Mouse (Mus musculus) thymus, adult 18-20 months (tissue): ENCODE measurements around the gene Ubash3b.

Experiments used
- DNase-seq, 2 experiments: peaks; one replicate each; pipeline ENCODE4 v3.0.0; 2022; ENCODE audit warnings: mixed read lengths in 2 of 2

The Ubash3b gene

DNA sequence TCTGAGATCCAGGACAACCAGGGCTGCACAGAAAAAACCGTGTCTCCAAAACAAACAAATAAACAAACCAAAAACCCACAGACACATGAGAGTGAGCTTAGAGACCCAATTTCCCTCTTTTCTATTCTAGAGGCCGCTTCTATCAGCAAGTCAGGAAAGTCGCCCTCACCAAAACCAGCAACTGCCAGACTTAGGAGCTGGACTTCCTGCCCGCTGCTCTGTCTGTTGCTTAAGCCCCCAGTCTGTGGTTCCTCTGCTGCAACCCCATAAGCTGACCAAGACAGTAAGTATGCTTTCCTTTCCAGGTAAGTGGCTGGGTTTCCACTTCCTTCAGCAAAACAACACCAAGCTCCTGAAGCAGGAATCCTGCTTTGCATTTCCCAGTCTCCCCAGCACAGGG lies 26.6 kb downstream of the Ubash3b start:
- no peak for DNase-seq

DNA sequence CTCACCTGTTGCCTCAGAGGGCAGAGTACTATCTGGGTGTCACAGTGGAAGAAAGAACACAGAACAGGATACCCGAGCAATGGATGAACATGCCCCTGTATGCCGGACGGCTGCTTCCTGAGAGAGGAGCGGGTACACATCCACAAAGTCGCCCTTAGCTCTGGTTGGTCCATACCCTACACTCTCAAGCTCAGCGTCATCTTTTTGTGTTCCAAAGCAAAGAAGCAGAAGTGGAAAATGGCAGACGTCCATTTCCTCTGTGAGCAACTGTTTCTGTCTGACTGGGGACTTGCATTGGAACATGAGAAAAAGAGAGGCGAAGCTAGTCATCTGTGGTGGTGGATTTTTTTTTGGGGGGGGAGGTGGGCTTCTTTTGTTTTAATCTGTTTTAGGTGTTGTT lies 30.9 kb downstream of the Ubash3b start:
- no peak for DNase-seq

DNA sequence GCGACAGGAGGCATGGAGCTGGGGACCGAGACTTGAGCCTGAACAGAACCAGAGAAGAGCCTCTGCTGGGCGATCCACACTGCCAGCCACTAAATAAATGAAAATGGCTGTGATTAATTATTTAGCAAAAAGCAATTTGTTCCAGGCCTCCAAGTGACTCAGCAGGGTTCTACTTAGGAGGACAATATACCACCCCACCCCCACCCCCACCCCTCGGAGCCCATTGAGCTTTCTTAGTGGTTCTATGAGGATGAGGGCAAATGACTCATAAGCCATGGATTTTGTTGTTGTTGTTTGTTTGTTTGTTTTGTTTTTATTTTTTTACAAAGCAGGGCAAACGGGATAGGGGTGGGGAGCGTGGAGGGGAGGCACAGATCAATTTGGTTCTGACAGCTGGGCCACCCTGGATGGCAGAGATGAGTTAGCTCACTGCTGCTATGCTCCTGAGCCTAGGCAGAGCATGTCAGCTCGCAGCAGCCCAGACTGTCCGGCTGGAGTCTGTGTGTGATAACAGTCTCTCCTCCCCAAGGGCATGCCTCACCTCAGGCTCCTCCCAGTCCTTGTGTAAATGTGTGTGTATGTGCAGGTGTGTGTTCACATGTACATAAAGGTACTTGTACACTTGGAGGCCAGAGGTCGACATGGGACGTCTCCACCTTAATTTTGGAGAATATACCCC lies 31.6 kb downstream of the Ubash3b start:
- DNase-seq: no peak

DNA sequence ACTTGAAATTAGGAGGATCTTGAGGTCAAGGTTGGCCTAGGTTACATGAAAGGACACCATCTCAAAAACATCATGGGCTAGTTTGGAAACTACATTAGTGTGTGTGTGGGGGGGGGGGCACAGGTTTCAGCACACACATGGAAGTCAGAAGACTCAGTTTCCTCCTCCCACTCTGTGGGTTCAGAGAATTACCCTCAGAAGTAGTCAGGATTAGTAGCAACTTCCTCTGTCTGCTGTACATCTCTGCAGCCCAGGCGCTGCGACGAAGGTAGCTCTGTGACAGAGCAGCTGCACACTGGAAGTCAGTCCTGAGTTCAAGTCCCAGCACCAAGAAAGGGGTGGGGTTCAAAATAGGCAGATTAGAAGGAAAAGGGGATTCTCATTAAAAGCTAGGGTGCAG lies 32.2 kb downstream of the Ubash3b start:
- no peak for DNase-seq

DNA sequence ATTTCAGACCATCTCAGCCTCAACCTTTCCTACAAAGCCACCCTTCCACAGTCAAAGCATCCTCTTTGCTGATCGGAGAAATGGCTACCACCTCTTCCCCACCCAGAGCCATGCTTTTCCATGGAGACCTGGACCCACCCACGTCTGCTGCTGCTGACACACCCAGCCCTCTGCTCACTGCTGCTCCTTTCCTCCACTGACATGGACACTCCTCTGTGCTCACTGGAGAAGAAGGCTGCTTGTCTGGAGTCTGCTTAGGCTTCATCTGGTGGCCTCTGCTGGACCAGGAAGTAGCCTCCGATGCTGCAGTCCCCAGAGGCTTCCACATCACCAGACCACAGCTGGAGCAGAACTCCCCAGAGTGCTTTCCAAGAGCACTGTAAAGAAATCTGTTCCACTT lies 34.8 kb downstream of the Ubash3b start:
- DNase-seq: no peak

DNA sequence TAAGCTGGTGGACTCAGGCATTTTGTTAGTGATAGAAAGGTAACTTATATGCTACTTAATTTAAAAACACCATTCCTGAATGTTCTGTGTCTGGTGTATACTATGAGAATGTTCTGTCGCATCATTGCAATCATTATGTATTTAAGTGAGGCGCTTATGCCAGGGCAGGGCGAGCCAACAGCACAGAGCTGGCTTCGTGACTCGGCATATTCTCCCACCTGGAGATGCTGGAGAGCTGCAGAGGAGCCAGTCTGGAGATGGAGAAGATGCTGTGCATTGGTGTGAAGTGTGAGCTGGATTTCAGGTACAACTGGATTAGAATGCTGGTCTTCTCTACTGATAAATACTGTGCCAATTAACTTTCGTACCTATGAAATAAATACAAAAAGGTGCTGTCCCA lies 37.2 kb downstream of the Ubash3b start:
- DNase-seq: no peak

DNA sequence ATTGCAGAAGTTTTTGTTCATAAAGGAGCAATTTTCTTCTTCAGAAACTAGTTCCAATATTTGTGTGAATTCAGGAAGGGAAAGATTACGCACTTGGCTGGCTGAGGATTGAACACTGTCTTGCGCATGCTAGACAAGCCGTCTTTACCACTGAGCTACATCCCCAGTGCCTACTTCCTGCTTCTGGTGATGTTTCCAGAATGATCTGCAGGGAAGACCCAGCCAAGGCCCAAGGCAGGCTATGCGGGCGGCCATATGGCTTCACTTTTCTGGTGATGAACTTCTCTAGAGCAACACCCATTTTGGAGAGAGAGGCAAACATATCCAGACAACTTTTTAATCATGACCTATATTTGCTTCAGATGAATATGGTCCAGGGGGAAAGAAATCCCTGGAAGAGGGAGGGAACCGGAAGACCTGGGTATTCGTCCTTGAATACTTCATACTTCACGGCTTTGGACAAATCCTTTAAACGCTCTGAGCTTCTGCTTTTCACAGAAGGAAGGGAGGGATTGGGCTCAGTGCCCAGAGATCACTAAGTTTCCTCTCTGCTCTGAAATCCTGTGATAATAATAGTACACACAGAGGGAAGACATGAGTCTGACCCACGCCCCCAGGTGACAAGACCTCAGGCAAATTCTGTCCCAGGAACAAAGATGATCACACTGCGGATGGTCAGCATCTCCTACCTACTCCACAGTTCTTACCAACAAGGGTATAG lies 38.9 kb downstream of the Ubash3b start:
- no peak for DNase-seq

DNA sequence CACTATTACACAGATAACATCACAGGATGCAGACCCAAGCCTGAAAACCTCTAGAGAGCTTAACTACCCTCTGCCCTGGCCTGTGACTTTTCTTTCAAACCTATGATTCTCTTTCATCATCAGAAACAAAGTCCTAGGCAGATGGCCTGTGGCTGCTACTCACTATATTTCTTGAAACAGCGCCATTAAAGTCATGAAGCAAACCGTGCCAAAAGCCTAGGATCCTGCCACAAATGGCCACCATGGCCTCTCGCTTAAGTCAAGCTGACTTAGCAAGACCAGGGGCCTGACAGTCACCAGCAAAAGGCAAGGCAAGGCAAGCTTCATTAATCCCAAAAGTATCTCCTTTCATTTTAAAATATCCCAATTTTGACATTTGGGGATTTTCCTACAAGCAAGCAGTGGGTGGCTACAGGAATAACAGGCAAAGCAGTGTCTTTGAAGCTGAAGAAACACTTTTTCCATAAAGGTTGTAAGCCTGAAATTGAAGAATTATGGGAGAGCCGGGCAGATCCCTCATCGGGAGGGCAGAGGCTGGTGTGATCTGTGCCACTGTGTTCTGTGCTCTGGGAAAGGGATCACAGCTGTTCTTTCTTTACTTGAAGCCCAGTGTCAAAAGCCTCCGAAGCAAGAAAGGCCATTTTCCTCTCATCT lies 39.7 kb downstream of the Ubash3b start:
- DNase-seq: no peak

DNA sequence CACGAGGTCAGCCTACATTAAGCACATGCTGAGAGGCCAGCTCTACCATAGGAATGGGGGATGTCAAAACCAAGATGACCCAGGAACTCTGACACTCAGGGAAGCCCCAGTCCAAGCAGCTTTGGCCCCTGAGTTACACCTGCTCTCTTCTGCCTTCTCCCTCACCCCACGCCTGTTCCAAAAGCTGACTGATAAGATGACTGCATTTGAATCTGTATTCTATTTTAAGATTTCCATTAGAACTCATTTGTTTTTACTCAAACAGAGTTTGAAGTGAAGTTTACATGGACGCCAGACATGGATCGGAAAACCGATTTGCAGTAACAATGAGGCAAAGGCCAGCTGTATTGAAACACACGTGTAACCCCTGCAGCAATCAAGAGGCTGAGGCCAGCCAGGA lies 41.5 kb downstream of the Ubash3b start:
- no peak for DNase-seq

DNA sequence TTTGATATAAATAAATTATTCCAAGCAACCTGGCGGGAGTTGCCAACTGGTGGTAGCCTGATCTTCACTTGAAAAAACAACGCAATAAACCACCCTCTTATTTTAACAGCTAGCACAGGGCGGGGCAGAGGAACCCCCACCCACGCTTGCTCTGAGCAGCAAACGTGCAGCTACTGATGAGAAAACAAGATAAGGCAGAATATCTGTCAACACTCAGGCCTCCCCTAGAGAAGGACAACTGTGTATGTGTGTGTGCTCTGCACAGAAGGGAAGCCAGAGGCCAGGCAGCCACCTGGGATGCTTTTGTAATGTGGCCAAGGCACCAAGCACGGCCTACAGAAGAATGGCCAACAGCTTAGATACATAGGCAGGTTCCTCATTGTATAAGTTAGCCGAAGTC lies 43.4 kb downstream of the Ubash3b start:
- DNase-seq: peak; percentile 46 to 65

DNA sequence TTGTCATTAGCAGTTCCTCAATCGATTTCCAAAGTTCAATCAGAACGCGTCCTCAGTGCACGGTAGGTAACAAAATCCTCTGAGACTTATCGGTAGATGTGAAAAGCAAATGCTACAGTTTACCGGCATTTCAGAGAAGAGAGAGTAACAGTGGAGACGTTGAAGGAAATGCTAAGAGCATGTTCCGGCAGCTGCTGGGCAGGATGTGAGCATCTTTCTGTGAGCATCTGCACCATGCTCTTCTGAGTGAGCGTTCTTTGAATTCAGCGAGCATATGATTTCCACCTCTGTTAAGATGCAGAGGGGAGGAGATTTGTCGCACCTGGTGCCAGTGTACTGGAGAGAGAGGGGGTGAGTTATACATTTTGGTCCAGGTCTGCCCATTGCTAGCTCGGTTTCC lies 45.4 kb downstream of the Ubash3b start:
- DNase-seq: peak; percentile 24 to 48

DNA sequence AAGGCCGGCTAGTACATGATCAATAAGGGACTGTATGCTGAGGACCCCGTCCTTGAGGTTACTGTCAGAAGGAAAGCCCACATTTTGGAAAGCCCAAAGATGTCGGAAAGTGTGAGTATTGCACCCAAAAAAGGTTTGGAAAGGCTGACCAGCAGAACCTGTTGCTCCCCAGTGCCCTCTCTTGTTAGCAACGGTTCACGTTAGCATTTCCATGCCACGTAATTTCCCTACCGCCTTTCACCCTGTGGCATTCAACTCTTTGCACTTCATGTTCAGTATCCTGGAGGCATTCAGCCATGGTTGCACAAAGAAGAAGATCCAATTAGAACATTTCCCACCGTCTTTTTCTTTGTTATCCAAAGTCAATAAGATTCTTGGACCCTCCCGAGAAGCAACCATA lies 47.1 kb downstream of the Ubash3b start:
- DNase-seq: no peak

DNA sequence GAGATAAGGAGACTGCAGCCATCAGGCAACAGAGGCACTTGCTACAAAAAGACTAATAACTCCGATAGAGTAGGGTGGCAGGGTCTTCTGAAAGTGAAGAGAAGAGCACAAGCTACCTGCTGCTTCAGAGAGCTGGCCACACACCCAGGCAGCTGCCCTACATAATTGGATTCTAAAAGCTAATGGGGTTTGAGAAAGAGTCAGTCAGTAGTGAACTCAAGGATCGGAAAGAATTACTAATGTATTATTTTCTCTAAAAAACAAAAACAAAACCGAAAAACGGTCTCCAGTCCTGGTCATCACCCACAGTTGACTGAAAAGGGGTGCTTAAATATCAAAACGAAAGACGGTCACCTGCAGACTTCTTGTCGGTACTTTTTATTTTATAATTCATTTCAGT lies 51.7 kb downstream of the Ubash3b start:
- no peak for DNase-seq

DNA sequence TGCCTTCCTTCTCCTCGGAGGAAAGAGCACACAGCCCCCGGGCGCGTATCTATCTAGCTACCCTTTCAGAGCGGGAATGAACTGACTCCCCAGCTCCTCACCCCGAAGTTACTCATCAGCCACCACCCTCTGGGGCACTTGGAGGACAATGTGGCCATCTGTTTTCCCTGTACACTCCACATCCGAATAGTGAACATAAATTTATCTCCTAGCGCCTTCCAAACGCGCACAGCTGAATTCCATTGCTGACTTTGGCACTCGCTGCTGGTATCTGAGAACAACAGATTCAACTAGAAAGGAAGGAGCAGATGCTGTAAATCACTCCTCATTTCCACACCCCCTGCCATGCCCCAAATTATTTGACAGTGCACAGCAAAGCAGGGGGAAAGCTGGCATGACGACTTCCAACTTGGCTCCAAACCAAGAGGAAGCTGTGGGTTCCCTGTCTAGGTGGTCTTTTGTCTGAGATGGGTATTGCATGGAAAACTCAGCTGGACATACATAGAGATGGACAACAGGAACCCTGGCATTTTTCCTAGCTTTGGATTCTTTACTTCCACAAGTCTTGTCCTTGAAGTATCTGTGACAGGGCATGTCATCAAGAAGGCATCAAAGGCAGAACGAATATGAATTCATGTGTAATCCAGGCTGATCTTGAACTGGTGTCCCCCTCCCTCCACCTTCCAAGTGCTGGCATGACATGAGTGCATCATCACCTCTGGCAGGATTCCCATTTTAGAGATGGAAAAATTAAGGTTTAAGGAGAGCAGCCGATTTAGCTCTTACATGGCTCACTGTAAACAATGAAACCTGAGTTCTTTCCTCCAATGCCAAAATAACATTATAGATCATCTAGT lies 52.9 kb downstream of the Ubash3b start:
- DNase-seq: no peak

DNA sequence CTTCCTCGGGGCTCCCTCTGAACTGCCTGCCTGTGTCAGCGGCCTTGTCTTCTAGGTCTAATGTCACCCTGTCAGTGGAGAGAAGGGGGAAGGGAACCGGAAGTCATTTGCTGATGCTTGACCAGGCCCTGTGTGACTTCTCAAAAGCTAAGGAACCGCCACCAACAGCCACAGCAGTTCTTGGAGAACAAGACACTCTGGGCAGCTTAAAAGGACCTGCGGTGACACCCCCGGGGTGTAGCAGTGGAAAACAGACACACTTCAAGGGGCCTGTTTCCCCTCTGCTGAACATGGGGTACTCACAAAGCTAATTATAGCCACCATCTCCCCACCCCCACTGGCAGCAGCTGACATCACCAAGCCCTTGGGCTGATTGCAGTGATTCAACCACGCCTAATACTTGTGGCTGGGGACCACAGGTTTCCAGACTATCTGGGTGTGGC lies 56.3 kb downstream of the Ubash3b start:
- peak in 1 of 2 experiments; percentile 52 for DNase-seq

DNA sequence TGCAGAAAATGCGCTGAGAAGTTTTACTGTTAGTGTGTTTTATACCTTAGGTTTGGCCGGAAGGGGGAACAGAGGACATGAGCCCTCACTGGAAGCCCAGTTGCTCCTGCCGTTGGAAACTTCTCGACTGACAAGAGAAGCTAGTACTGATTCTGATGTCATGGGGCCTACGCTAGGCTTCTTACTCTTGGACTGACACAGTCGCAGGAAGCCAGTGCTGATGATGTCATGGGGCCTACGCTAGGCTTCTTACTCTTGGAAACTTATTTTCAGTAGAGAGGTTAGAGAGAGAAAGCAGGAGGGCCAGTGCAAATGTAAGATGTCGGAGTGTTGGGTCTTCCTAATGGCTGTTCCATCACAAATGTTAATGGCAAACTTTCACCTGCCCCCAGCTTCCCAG lies 57.8 kb downstream of the Ubash3b start:
- DNase-seq: no peak

DNA sequence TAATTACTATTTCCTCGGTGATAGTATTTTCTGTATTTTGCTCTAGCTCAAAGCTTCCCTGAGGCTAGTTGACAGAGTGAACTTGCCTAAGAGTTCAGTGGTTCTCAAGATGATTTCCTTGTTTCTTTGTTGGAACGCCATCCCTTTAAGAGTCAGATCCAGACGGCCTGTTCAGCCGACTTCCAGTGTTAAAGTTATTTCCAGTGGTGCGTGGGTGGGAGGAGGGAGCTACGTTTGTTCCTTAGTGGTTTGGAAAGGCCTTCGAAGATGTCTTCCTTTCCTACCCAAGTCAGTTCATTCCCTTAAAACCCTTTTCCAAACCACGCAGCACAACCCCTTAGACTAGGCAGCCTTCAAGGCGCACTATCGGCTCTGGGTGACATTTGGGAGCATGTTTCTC lies 58.9 kb downstream of the Ubash3b start:
- no peak for DNase-seq

DNA sequence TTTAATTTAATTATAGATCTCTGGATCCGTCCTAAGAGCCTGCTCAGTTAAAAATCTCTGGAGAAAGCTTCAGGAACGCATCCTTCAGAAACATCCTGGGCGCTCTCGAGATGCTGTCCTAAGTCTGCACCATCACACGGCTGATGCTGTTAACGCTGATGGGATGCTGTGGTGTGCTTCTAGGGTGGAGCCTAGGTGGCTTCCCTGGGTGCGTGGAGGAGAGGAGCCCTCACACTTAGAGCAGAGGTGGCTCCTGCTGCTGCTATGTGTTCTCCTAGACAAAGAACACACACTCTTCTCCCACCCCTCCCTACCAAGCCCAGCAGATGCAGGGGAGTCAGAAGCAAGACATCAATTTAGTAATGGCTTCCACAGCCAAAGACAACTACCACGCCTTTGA lies 61.6 kb downstream of the Ubash3b start:
- DNase-seq: no peak

DNA sequence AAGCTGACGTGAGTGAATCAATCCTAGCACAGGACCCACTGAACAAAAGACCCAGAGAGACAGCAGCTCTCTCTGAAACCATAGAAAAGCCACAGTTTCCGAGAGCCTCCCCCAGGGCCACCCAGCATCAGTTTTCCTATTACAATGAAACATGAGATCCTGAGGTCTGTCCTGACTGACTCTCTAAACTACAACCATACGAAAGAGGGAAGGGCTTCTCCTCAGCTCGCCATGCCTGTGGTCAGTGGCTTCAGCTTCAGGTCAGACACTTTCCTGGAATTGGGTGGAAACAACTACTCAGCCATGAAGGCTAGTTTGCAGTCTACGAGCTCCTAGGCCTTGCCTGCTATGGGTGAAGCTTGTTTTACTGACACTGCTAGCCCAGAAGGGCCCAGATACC lies 62.4 kb downstream of the Ubash3b start:
- DNase-seq: no peak

DNA sequence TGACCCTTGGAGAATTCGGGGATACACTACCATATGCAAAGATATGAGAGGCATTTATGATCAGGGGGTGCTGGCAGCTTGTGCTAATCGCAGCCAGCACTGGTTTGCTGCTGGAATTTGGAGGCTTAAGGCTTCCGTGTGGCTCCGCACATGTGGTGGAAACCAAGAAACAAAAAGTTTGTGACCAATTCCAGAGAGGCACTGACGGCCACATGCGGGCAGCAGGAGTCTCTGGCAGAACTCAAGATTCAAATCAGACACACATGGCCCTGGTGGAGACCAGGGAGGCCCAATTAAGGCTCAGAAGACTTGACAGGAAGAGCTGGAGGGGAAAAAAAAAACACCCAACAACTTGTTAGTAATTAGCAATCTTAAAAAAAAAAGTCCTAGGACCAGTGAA lies 63.4 kb downstream of the Ubash3b start:
- DNase-seq: no peak

DNA sequence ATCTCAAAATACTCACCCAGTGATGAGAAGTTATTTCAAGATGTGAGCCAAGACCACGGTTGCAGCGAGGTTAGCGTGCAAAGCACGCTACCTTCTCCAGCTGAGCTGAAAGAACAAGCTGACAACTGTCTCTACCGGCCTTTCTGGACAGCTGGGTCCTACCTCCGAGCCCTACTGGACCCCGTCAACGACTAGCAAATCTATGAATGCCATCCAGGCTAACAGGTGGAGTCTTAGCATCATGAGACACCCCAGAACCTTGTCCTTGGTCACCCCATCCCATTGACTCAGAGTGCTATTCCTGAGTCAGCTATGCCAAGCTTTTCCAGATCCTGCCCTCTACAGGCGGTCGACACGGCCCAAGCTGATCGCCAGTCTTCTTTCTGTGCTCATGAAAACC lies 69.5 kb downstream of the Ubash3b start:
- DNase-seq: no peak

DNA sequence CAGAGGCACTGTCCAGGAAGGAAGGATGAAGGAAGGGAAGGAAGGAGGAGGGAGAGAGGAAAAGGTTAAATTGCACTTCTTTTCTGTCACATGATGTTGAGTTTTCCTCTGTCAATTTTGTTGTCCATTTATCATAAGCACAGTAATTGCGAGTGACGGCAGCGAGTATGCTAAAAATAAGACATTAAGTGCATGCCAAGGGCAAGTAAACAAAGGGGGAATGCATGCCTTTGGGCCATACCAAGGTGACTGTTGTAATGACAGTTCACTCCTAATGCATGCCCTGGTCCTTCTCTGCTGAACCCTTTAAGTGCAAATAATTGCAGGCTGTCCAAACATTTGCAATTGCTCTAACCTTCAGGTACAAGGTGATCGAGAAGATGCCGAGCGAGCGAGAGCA lies 70.3 kb downstream of the Ubash3b start:
- DNase-seq: no peak

DNA sequence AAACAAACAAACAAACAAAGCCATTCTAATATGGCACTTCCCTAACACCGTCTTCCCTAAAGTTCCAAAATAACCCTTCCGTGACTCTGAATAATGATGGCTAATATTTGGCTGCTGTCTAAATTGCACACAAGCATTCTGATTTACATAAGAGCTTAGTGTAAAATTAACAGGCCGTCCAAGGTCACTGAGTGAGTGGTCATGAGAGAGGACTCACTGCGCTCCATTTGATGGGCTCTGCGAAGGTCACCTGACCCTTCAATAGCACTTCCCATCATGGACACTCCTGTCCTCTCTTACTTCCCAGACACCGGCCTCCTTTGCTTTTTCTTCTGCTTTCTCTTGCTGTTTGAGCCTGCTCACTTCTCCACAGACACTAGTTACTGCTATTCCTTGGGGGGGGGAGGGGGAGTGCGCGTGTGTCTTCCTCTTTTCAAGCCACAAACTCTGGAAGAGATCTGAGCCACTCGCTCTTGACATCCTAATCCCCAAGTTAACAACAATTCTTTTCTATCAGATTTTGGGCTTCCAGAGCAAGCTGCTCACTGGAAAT lies 73.6 kb downstream of the Ubash3b start:
- DNase-seq: no peak
